Mouse (Mus musculus) myocyte (in vitro differentiated cells): ENCODE measurements around the gene Usp17lc. TPM values are rescaled to one million over a fixed set of nuclear protein-coding genes. Genes with fewer than 3 reads are reported as not detected.

Experiments used
- H3K27me3 ChIP-seq: one replicate; pipeline ENCODE4 v1.6.1; 2011; ENCODE audit not compliant: control insufficient read depth, insufficient read depth, insufficient read length
- H3K36me3 ChIP-seq: one replicate; pipeline ENCODE4 v1.6.1; 2011; ENCODE audit not compliant: control insufficient read depth, insufficient read depth
- H3K4me2 ChIP-seq: one replicate; pipeline ENCODE4 v1.6.1; 2011; ENCODE audit warnings: low read depth, control low read depth
- H3K4me3 ChIP-seq: one replicate; pipeline ENCODE4 v1.5.1; 2011; ENCODE audit warnings: mild to moderate bottlenecking, control low read depth, moderate library complexity
- H3K79me2 ChIP-seq: one replicate; pipeline ENCODE4 v1.6.1; 2011; ENCODE audit not compliant: control insufficient read depth, insufficient read depth
- H3ac ChIP-seq: one replicate; pipeline ENCODE4 v1.6.1; 2011; ENCODE audit not compliant: control insufficient read depth, insufficient read length
- CEBPB ChIP-seq: IDR thresholded peaks from 2 replicates; pipeline ENCODE4 v1.6.1; 2011; ENCODE audit warnings: mild to moderate bottlenecking, moderate library complexity; ENCODE audit not compliant: poor library complexity, insufficient read depth, severe bottlenecking
- E2F4 ChIP-seq: IDR thresholded peaks from one replicate; pipeline ENCODE4 v1.6.1; 2011; ENCODE audit warnings: mild to moderate bottlenecking, control low read depth, moderate library complexity; ENCODE audit not compliant: insufficient read depth
- MAX ChIP-seq: IDR thresholded peaks from one replicate; pipeline ENCODE4 v1.6.1; 2011; ENCODE audit warnings: low read depth, mild to moderate bottlenecking, control low read depth
- MYOD1 ChIP-seq, 3 experiments: IDR thresholded peaks; one replicate each; pipeline ENCODE4 v1.6.1; 2011; ENCODE audit warnings: control low read depth in 2 of 3, low read depth in 2 of 3, mild to moderate bottlenecking in 2 of 3, moderate library complexity in 1 of 3; ENCODE audit not compliant: insufficient read length in 2 of 3, control insufficient read depth in 1 of 3
- MYOG ChIP-seq, 3 experiments: IDR thresholded peaks; one replicate each; pipeline ENCODE4 v1.6.1; 2011; ENCODE audit warnings: control low read depth in 2 of 3, low read depth in 2 of 3, mild to moderate bottlenecking in 2 of 3; ENCODE audit not compliant: insufficient read length in 2 of 3, control insufficient read depth in 1 of 3, insufficient read depth in 1 of 3
- POLR2A ChIP-seq: IDR thresholded peaks from one replicate; pipeline ENCODE4 v1.6.1; 2011; ENCODE audit warnings: low read depth, mild to moderate bottlenecking, control low read depth, moderate library complexity; ENCODE audit not compliant: insufficient read length
- POLR2AphosphoS2 ChIP-seq: IDR thresholded peaks from one replicate; pipeline ENCODE4 v1.6.1; 2011; ENCODE audit warnings: low read depth, control low read depth; ENCODE audit not compliant: insufficient read length
- REST ChIP-seq: IDR thresholded peaks from one replicate; pipeline ENCODE4 v1.6.1; 2011; ENCODE audit warnings: mild to moderate bottlenecking, control low read depth, moderate library complexity; ENCODE audit not compliant: insufficient read depth, insufficient read length
- SRF ChIP-seq: IDR thresholded peaks from one replicate; pipeline ENCODE4 v1.6.1; 2011; ENCODE audit warnings: low read depth; ENCODE audit not compliant: control insufficient read depth, insufficient read length
- TCF12 ChIP-seq: IDR thresholded peaks from one replicate; pipeline ENCODE4 v1.6.1; 2011; ENCODE audit warnings: mild to moderate bottlenecking, control low read depth; ENCODE audit not compliant: poor library complexity, insufficient read depth, severe bottlenecking
- TCF3 ChIP-seq: IDR thresholded peaks from one replicate; pipeline ENCODE4 v1.6.1; 2011; ENCODE audit warnings: low read depth, control low read depth; ENCODE audit not compliant: insufficient read length
- USF1 ChIP-seq: IDR thresholded peaks from one replicate; pipeline ENCODE4 v1.6.1; 2011; ENCODE audit warnings: low read depth, mild to moderate bottlenecking, control low read depth, moderate library complexity
- polyA plus RNA-seq: library from polyadenylated mRNA; unstranded; fragments of >200 nt; fragmentation: generic; extraction: Trizol; gene quantifications from one replicate; pipeline ENCODE4 v1.2.1, GENCODE M21; 2012; ENCODE audit warnings: missing spikeins

Usp17lc gene
- polyA plus RNA-seq, 1 experiment: not detected

DNA sequence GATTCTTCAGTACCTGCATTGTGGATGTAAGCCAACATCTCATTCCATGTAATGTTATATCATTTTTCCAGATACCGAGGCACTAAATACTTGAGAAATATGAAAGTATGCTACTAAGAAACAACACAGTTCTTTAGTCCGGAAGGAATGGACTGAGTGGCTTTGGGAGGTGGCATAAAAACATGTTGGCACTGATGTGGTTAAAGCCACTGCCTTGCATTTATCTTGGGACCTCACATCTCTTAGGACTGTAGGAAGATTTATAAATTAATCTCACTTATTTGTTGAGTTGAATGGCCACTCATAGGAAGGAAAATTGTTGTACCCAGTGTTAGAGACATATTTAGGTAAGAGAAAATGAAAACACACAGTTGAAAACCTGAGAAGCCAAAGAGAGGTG, 33.9 kb downstream of the Usp17lc start, which contains the start of gene Olfr606:
Olfr606 (plus strand) TSS at position 301 of the 400 bp plus-strand sequence.
- TF ChIP-seq TCF3: no peak
- no peak for TF ChIP-seq MYOG (IDR thresholded peaks at IDR 0.05; ENCODE audit: control insufficient read depth in 1 of 3, insufficient read depth in 1 of 3, insufficient read length in 2 of 3, low read depth in 2 of 3)
- TF ChIP-seq E2F4: no peak
- no peak for TF ChIP-seq POLR2A
- no peak for TF ChIP-seq SRF
- TF ChIP-seq USF1: no peak
- no peak for TF ChIP-seq TCF12
- TF ChIP-seq MYOD1 (IDR thresholded peaks at IDR 0.05; ENCODE audit: control insufficient read depth in 1 of 3, insufficient read length in 2 of 3, low read depth in 2 of 3): no peak
- no peak for TF ChIP-seq CEBPB
- no peak for TF ChIP-seq MAX
- no peak for TF ChIP-seq POLR2AphosphoS2
- TF ChIP-seq REST: no peak
- H3ac ChIP-seq: no peak within 1 kb of the TSS
- H3K4me3 ChIP-seq: no peak within 1 kb of the TSS
- no peaks in the 10 kb centered on the region for H3K27me3 ChIP-seq
- H3K36me3 ChIP-seq: no peaks in the 10 kb centered on the region
- H3K79me2 ChIP-seq: no peaks in the 10 kb centered on the region
- H3K4me2 ChIP-seq: no peak within 1 kb of the TSS

DNA sequence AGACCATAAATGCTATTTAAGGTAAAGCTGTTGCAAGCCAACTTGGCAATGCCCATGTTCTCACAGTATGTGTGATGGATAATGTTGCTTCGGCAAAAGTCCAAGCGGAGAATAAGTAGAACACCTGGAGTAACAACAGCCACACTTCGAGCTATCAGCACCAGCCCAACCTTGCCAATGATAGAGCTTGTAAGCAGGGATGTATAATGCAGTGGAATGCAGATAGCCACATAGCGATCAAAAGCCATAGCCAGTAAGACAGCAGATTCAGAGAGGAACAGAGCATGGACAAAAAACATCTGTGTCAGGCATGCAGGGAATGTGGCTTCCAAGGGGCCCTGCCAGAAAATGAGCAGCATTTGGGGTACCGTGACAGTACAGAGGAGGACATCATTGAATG, 45.7 kb downstream of the Usp17lc start:
- Histone ChIP-seq H3K4me3 (no peak overlapping the region), H3K4me2 (no peak overlapping the region), H3K79me2 (no peaks in the 10 kb centered on the region), H3K27me3 (no peaks in the 10 kb centered on the region), H3K36me3 (no peaks in the 10 kb centered on the region), H3ac (no peak overlapping the region)
- TF ChIP-seq REST: no peak
- no peak for TF ChIP-seq USF1
- no peak for TF ChIP-seq MYOD1 (IDR thresholded peaks at IDR 0.05; ENCODE audit: control insufficient read depth in 1 of 3, insufficient read length in 2 of 3, low read depth in 2 of 3)
- TF ChIP-seq POLR2A: no peak
- no peak for TF ChIP-seq TCF3
- no peak for TF ChIP-seq MAX

Other genes with a start within 250 kb of the Usp17lc start
- not detected for gene Olfr591, start 236.7 kb upstream of the Usp17lc start, polyA plus RNA-seq
- gene Olfr592, start 230.3 kb upstream of the Usp17lc start, polyA plus RNA-seq: not detected
- not detected for gene Olfr593, start 203.2 kb upstream of the Usp17lc start, polyA plus RNA-seq
- gene Olfr594, start 198.1 kb upstream of the Usp17lc start, polyA plus RNA-seq: not detected
- 0.05 TPM for gene Usp17ld, start 162.6 kb upstream of the Usp17lc start, polyA plus RNA-seq
- not detected for gene Olfr596, start 109.4 kb upstream of the Usp17lc start, polyA plus RNA-seq
- not detected for gene Olfr597, start 98.8 kb upstream of the Usp17lc start, polyA plus RNA-seq
- gene Olfr598, start 91.5 kb upstream of the Usp17lc start, polyA plus RNA-seq: not detected
- not detected for gene Olfr599, start 79.2 kb upstream of the Usp17lc start, polyA plus RNA-seq
- not detected for gene Olfr600, start 65.4 kb upstream of the Usp17lc start, polyA plus RNA-seq
- not detected for gene Olfr601, start 52.4 kb upstream of the Usp17lc start, polyA plus RNA-seq
- gene Olfr603, start 28.9 kb upstream of the Usp17lc start, polyA plus RNA-seq: not detected
- not detected for gene Olfr605, start 30.4 kb downstream of the Usp17lc start, polyA plus RNA-seq
- gene Olfr606, start 34.0 kb downstream of the Usp17lc start, polyA plus RNA-seq: not detected
- gene Olfr607, start 49.1 kb downstream of the Usp17lc start, polyA plus RNA-seq: not detected
- not detected for gene Olfr608, start 54.8 kb downstream of the Usp17lc start, polyA plus RNA-seq
- not detected for gene Olfr609, start 83.0 kb downstream of the Usp17lc start, polyA plus RNA-seq
- gene Olfr610, start 97.0 kb downstream of the Usp17lc start, polyA plus RNA-seq: not detected
- gene Olfr611, start 105.8 kb downstream of the Usp17lc start, polyA plus RNA-seq: not detected
- gene Olfr612, start 127.6 kb downstream of the Usp17lc start, polyA plus RNA-seq: not detected
- gene Olfr613, start 133.0 kb downstream of the Usp17lc start, polyA plus RNA-seq: not detected
- not detected for gene Olfr615, start 141.0 kb downstream of the Usp17lc start, polyA plus RNA-seq
- not detected for gene Olfr616, start 154.1 kb downstream of the Usp17lc start, polyA plus RNA-seq
- not detected for gene Olfr617, start 158.0 kb downstream of the Usp17lc start, polyA plus RNA-seq
- not detected for gene Olfr618, start 175.0 kb downstream of the Usp17lc start, polyA plus RNA-seq
- gene Olfr619, start 185.5 kb downstream of the Usp17lc start, polyA plus RNA-seq: not detected
- not detected for gene Olfr620, start 197.5 kb downstream of the Usp17lc start, polyA plus RNA-seq
- not detected for gene Olfr622, start 227.6 kb downstream of the Usp17lc start, polyA plus RNA-seq
- not detected for gene Olfr623, start 248.6 kb downstream of the Usp17lc start, polyA plus RNA-seq